Mouse (Mus musculus) midbrain, embryonic 12.5 days (tissue): ENCODE data around the gene Gypa. TPM values are rescaled to one million over a fixed set of nuclear protein-coding genes. Genes with fewer than 3 reads are reported as not detected.
A peak's percentile ranks its signal among the peaks of the same experiment; 100 is the strongest.

Experiments used
- ATAC-seq: fragments of 200-750 bp; cut with Nextera tagmentation; 2 replicates; pipeline ENCODE4 v1.8.0; 2017; ENCODE audit warnings: low read depth, moderate TSS enrichment, moderate library complexity; ENCODE audit not compliant: low FRiP score
- H3K27ac ChIP-seq: fragments of 300-500 bp; sonication (generic); replicated peaks from 2 replicates; pipeline ENCODE4 v1.5.1; 2016; ENCODE audit warnings: mild to moderate bottlenecking
- H3K27me3 ChIP-seq: fragments of 300-500 bp; sonication (generic); 2 replicates; pipeline ENCODE4 v1.6.1; 2016; ENCODE audit warnings: mild to moderate bottlenecking
- H3K36me3 ChIP-seq: fragments of 300-500 bp; sonication (generic); 2 replicates; pipeline ENCODE4 v1.6.1; 2016
- H3K4me1 ChIP-seq: fragments of 300-500 bp; sonication (generic); 2 replicates; pipeline ENCODE4 v1.6.1; 2016
- H3K4me2 ChIP-seq: fragments of 300-500 bp; sonication (generic); replicated peaks from 2 replicates; pipeline ENCODE4 v1.6.1; 2016; ENCODE audit warnings: mild to moderate bottlenecking, moderate library complexity
- H3K4me3 ChIP-seq: fragments of 300-500 bp; sonication (generic); 2 replicates; pipeline ENCODE4 v1.5.1; 2016; ENCODE audit warnings: mild to moderate bottlenecking
- H3K9ac ChIP-seq: fragments of 300-500 bp; sonication (generic); replicated peaks from 2 replicates; pipeline ENCODE4 v1.6.1; 2016; ENCODE audit warnings: mild to moderate bottlenecking, moderate library complexity
- H3K9me3 ChIP-seq: fragments of 300-500 bp; sonication (generic); 2 replicates; pipeline ENCODE4 v1.6.1; 2016; ENCODE audit warnings: mild to moderate bottlenecking
- WGBS: fragments of 180-500 bp; shearing (Covaris S2); methylation state at CpG from one replicate; pipeline ENCODE4 v1.1.7; 2016; 5-methylcytosine and 5-hydroxymethylcytosine counted together
- polyA plus RNA-seq: library from polyadenylated mRNA; unstranded; fragments of >200 nt; fragmentation: Nextera tagmentation; extraction: Ambion mirVana; gene quantifications from 2 replicates; pipeline ENCODE4 v1.2.1, GENCODE M21; 2016

Gypa gene
- polyA plus RNA-seq, 1 experiment from 2014 or later = 5.6 TPM

DNA sequence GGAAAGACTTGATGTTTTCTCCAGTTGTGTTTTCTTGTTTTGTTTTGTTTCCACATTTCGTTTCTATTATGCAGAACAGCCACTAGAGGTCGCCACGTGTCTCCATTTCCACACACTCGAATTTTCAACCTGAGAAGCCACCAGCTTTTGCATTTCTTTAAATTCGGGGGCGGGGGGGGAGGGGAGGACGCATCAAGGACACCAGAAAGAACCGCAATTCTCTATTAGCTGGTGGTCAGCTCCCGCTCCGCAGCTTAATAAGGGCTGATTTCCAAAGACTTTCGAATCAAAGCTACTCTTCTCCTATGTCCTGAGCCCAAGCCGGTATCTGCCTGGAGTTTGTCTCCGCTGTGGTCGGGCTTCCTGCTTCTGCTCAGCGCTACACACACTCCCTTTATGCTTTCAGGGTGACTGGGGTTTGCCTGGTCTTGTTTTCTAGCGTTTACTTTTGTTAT lies 567 bp upstream of the Gypa start:
- peaks cover 3% of the 10 kb centered on the region; the same call in 1 of the 2 replicates for H3K27me3 ChIP-seq
- ATAC-seq = peak; percentile 73; the same call in 1 of the 2 replicates
- H3K36me3 ChIP-seq = no peaks in the 10 kb centered on the region
- H3K4me2 ChIP-seq = peak overlapping the region; percentile 64
- H3K4me1 ChIP-seq = peaks cover 3% of the 10 kb centered on the region; the same call in 1 of the 2 replicates
- WGBS = under 1% methylated on average over 16 of the region's 16 CpGs
- no peak overlapping the region for H3K27ac ChIP-seq
- H3K4me3 ChIP-seq = peak overlapping the region; percentile 54
- no peaks in the 10 kb centered on the region for H3K9me3 ChIP-seq
- H3K9ac ChIP-seq = peak overlapping the region; percentile 53

DNA sequence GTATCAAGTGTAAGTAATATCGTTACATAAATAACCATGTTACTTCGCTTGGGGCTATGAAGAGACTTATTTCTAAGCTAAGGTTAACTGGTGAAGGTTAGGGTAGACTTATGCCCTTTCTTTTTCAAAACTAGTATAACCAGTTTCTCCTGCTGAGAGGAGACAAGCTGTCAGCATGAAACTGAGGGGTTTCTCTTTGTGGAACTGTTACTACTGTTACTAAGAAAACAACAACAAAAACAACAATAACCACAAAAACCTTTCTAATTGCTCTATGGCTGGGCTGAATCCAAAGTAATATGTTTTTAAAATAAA lies 722 bp downstream of the Gypa start:
- 91% methylated on average over 2 of the region's 2 CpGs for WGBS
- no peak overlapping the region for H3K4me3 ChIP-seq
- H3K36me3 ChIP-seq = no peaks in the 10 kb centered on the region
- H3K4me2 ChIP-seq = no peak overlapping the region
- no peak for ATAC-seq
- no peaks in the 10 kb centered on the region for H3K9me3 ChIP-seq
- H3K27ac ChIP-seq = no peak overlapping the region
- peaks cover 3% of the 10 kb centered on the region; the same call in 1 of the 2 replicates for H3K4me1 ChIP-seq
- H3K27me3 ChIP-seq = peaks cover 3% of the 10 kb centered on the region; the same call in 1 of the 2 replicates
- no peak overlapping the region for H3K9ac ChIP-seq

DNA sequence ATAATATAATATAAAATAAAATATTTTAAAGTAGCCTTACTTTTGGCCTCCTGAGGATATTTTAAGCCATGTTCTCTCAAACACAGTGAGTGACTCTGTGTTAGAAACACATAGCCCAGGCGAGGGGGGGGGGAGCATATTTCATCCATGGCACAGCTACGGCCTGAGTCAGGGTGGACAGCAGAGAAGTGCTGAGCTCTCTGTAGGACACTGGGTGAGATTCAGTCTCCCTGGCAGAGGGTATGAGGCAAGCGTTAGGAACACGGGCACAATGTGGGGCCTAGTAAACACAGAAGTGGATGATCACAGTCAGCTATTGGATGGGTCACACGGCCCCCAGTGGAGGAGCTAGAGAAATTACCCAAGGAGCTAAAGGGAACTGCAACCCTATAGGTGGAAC lies 1.2 kb downstream of the Gypa start:
- Histone ChIP-seq H3K4me1 (peaks cover 3% of the 10 kb centered on the region; the same call in 1 of the 2 replicates), H3K4me3 (no peak overlapping the region), H3K27me3 (peaks cover 3% of the 10 kb centered on the region; the same call in 1 of the 2 replicates), H3K36me3 (no peaks in the 10 kb centered on the region), H3K9ac (no peak overlapping the region), H3K4me2 (no peak overlapping the region), H3K9me3 (no peaks in the 10 kb centered on the region), H3K27ac (no peak overlapping the region)
- ATAC-seq = peak; percentile 64
- WGBS = 76% methylated on average over 5 of the region's 5 CpGs

DNA sequence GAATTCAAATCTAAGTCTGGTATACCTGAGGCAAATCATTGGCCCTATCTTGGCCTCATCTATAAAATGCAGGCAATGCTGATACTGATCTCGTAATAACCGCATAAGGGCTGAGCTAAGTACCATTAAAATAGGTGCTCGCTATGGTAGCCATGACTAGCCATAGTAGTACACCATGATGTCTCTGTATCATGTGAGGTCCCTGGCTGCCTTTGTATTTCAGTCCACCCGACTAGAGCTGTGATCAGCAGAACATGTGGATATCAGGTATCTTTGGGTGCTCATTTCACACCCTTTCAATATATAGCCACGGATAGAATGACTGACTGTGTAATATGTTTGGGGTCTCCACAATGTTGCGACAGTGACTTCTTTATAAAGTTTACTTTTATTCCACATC lies 1.9 kb downstream of the Gypa start:
- H3K4me3 ChIP-seq = no peak overlapping the region
- H3K9ac ChIP-seq = no peak overlapping the region
- H3K4me1 ChIP-seq = peaks cover 3% of the 10 kb centered on the region; the same call in 1 of the 2 replicates
- H3K9me3 ChIP-seq = no peaks in the 10 kb centered on the region
- no peak for ATAC-seq
- no peaks in the 10 kb centered on the region for H3K36me3 ChIP-seq
- no peak overlapping the region for H3K4me2 ChIP-seq
- 90% methylated on average over 6 of the region's 6 CpGs for WGBS
- peaks cover 3% of the 10 kb centered on the region; the same call in 1 of the 2 replicates for H3K27me3 ChIP-seq
- no peak overlapping the region for H3K27ac ChIP-seq

DNA sequence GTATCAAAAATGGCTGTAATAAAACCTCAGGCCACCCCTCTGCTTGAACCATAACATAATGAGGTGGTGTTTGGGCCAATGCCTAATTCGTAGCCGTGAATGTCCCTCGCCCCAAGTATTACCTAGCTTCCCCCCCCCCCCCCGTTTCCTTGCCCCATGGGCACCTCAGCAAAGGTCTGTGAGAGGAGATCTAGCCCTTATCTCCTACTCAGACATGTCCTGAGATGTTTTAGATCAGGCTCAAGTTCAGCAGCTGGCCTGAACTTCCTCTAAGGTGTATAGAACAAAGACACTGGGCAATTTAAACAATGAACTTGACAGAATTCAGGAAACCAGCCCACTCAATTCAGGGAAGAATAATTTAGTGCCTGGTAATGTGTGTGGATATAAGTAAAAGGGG lies 3.7 kb downstream of the Gypa start:
- H3K4me1 ChIP-seq = peaks cover 3% of the 10 kb centered on the region; the same call in 1 of the 2 replicates
- no peak for ATAC-seq
- 87% methylated on average over 4 of the region's 4 CpGs for WGBS

DNA sequence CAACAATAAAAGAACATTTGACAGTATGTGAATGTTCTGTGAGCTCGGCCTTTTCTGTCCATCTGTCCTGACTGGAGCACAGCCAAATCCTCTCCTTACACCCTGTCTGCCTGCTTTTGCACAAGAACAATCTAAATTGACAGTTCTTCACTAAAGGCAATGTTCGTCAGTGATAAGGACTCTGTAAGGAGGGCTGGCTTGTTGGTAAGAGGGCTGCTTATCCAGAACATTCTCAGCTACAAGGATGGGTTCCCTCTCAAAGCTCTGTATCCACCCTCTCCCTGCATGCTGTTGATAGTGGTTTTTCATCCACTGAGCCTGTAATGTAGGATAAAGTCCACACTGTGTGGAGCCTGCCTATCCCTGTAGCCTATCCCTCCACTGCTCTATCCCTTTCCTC lies 6.7 kb downstream of the Gypa start:
- H3K4me3 ChIP-seq = no peak overlapping the region
- WGBS = 86% methylated on average over 2 of the region's 2 CpGs
- no peak overlapping the region for H3K27ac ChIP-seq
- no peak for ATAC-seq
- no peaks in the 10 kb centered on the region for H3K36me3 ChIP-seq
- no peaks in the 10 kb centered on the region for H3K27me3 ChIP-seq
- no peak overlapping the region for H3K9ac ChIP-seq
- H3K9me3 ChIP-seq = no peaks in the 10 kb centered on the region
- no peak overlapping the region for H3K4me2 ChIP-seq
- no peaks in the 10 kb centered on the region for H3K4me1 ChIP-seq

More for the DNA sequence above, 3.7 kb downstream of the Gypa start:
- no peak overlapping the region for H3K27ac ChIP-seq
- no peaks in the 10 kb centered on the region for H3K36me3 ChIP-seq
- peaks cover 3% of the 10 kb centered on the region; the same call in 1 of the 2 replicates for H3K27me3 ChIP-seq
- H3K4me2 ChIP-seq = no peak overlapping the region
- no peak overlapping the region for H3K9ac ChIP-seq
- no peak overlapping the region for H3K4me3 ChIP-seq
- no peaks in the 10 kb centered on the region for H3K9me3 ChIP-seq

DNA sequence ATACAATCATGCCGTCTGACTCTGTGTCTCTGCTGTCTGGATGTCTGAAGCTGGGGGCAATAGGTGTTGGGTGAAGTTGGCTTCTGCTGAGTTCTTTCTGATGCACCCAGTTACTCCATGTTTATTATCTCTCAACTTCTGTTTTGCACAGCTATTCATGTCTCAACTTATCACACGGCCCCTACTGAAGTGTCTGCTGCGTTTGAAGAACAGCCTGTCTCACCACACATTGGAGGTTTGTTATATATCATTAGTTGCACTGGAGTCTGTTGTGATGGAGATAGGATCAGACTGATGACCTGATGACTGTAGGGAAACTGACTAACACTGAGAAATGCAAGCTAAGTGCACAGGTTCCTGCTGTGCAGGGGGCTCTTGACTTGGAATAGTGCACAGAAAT lies 7.2 kb downstream of the Gypa start:
- WGBS = 92% methylated on average over 3 of the region's 3 CpGs
- Histone ChIP-seq H3K27me3 (no peaks in the 10 kb centered on the region), H3K27ac (no peak overlapping the region), H3K4me1 (no peaks in the 10 kb centered on the region), H3K4me2 (no peak overlapping the region), H3K36me3 (no peaks in the 10 kb centered on the region), H3K4me3 (no peak overlapping the region), H3K9me3 (no peaks in the 10 kb centered on the region), H3K9ac (no peak overlapping the region)
- no peak for ATAC-seq

DNA sequence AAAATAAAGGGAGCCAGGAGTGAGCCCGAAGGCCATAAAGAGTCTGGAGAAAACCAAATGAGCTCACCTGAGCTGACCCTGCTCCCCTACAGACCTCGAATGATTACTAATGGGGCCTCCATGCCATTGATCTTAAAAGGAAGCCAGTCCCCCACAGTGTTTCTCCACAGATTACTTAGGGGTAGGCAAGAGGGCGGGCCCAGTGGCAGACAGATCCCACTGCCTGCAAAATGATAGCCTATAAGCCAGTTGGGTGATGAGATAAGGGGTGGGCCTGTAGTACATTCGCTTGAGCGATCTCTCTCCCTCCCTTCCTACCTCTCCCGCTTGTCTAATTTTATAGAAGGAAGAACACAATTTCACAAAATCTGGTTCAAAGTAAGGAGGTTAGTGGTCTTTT lies 7.7 kb downstream of the Gypa start:
- no peak overlapping the region for H3K4me3 ChIP-seq
- no peak overlapping the region for H3K4me2 ChIP-seq
- no peak for ATAC-seq
- H3K36me3 ChIP-seq = no peaks in the 10 kb centered on the region
- H3K9me3 ChIP-seq = no peaks in the 10 kb centered on the region
- no peak overlapping the region for H3K9ac ChIP-seq
- 79% methylated on average over 6 of the region's 6 CpGs for WGBS
- no peaks in the 10 kb centered on the region for H3K27me3 ChIP-seq
- no peak overlapping the region for H3K27ac ChIP-seq
- no peaks in the 10 kb centered on the region for H3K4me1 ChIP-seq

DNA sequence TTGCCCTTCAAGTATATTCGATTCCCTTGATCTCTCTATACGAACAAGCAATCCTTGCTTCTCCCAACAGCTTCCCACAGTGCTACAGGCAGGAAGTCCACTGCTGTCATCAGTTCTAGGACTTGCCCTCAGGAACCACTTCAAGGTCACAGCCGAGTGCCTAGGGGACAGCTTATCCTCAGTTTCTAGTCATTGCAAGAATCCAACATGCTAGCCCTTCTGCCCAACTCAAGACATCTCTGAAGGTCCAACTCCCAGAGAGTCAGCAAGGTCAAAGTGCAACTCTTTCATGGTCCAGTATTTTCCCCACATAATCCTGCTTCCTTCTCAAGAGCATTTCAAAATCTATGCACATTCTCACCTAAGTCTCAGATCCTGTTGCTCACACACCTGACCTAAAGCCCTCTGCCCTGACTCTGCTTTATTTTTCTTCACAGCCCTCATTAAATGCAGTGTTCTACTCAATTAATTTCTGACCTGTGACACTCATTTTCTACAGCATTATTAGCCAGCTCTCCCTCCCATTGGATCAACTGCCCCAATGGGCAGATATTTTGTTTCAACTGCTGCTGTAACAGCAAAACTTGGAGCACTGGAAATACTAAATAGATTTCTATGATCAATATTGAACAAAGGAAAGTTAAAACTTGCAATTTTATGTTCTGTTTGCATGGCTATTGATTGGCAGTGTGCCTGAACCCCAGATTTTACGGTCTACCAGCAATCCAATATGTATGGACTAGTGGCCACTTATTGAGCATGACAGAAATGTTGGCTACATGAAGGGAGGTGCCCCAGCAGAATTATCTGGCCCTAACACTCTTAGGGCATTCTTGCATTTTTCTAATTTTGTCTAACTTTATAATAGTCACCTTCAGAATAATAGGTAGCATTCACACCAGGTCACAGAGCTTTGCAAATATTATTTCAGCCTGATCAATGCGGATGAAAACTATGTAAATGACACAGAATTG lies 33.1 kb downstream of the Gypa start:
- 85% methylated on average over 5 of the region's 5 CpGs for WGBS
- no peaks in the 10 kb centered on the region for H3K36me3 ChIP-seq
- H3K27me3 ChIP-seq = no peaks in the 10 kb centered on the region
- H3K4me3 ChIP-seq = no peak overlapping the region
- H3K4me2 ChIP-seq = no peak overlapping the region
- no peak overlapping the region for H3K9ac ChIP-seq
- no peaks in the 10 kb centered on the region for H3K9me3 ChIP-seq
- no peak for ATAC-seq
- H3K4me1 ChIP-seq = no peaks in the 10 kb centered on the region
- no peak overlapping the region for H3K27ac ChIP-seq

DNA sequence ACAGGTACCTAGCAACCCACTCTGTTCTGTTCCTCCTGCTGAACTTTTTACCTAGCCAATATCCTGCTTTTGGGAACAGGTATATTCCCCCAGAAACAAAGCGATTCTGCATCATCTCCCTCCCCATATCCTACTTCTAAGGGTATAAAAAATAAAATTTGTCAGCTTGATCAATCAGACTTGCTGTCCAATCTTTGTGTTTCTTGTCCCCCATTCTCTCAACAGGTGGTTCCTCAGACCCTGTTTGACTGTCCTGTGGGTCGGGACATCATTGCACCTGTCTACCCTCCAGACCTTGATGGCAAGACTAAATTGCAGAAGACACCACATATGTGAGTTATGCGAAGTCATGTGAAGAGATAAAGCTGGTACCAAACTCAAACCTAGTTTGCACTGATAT lies 48.3 kb downstream of the Gypa start:
- no peak overlapping the region for H3K27ac ChIP-seq
- no peak overlapping the region for H3K4me2 ChIP-seq
- ATAC-seq = no peak
- no peak overlapping the region for H3K9ac ChIP-seq
- no peaks in the 10 kb centered on the region for H3K36me3 ChIP-seq
- H3K4me1 ChIP-seq = no peaks in the 10 kb centered on the region
- 90% methylated on average over 3 of the region's 3 CpGs for WGBS
- H3K9me3 ChIP-seq = 0 out of 2 replicates have a peak, but pooled peaks cover 5% of the 10 kb centered on the region
- no peaks in the 10 kb centered on the region for H3K27me3 ChIP-seq
- H3K4me3 ChIP-seq = no peak overlapping the region

DNA sequence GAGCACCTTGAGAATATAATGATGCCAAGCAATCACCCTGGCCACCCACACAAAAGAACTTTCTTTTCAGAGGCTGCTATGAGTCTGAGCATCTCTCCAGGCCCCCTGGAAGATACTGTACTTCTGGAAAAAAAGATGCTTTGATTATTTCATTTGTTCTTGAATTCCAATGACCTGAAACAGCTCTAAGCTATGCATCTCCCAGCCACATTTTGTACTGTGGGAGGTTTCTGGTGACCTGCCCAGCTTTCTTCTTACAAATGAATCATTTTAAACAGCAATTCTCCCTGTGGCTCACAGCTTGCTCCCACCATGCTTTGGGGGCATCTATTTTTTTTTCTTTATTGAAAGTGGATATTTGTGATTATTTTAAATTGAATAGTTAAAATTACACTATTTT lies 56.9 kb downstream of the Gypa start:
- no peak overlapping the region for H3K4me2 ChIP-seq
- H3K36me3 ChIP-seq = no peaks in the 10 kb centered on the region
- no peaks in the 10 kb centered on the region for H3K27me3 ChIP-seq
- no peak overlapping the region for H3K4me3 ChIP-seq
- peaks cover 3% of the 10 kb centered on the region; the same call in 1 of the 2 replicates for H3K4me1 ChIP-seq
- no peak overlapping the region for H3K9ac ChIP-seq
- no peak for ATAC-seq
- no peaks in the 10 kb centered on the region for H3K9me3 ChIP-seq
- H3K27ac ChIP-seq = no peak overlapping the region

DNA sequence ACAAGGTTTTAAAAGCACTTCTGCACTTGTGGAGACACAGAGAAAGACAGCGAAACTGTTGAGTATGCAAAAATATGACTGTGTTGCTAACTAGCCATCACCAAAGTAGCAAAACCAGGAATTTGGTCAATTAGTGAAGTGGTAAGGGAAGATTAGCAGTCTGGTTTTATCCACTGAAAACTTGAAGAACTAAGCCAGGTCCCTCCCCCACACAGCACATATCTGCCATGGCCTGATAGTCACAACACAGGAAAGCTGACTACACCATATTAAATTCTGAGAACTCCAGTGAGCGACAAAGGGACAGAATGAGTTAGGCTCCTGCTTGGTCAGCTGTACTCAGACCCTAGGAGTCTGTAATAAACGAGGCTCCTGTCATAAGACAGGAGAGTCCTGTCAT lies 57.7 kb downstream of the Gypa start:
- no peak for ATAC-seq
- 63% methylated on average over 3 of the region's 3 CpGs for WGBS
- no peaks in the 10 kb centered on the region for H3K9me3 ChIP-seq
- H3K4me3 ChIP-seq = no peak overlapping the region
- no peaks in the 10 kb centered on the region for H3K27me3 ChIP-seq
- no peak overlapping the region for H3K27ac ChIP-seq
- no peak overlapping the region for H3K9ac ChIP-seq
- H3K36me3 ChIP-seq = no peaks in the 10 kb centered on the region
- peaks cover 3% of the 10 kb centered on the region; the same call in 1 of the 2 replicates for H3K4me1 ChIP-seq
- no peak overlapping the region for H3K4me2 ChIP-seq
